Mouse (Mus musculus): ENCODE data around the gene Casp8. TPM values are rescaled to one million over a fixed set of nuclear protein-coding genes. Genes with fewer than 3 reads are reported as not detected.

The Casp8 gene
- polyA plus RNA-seq, 1 experiment from 2014 or later = 15.4 TPM

DNA sequence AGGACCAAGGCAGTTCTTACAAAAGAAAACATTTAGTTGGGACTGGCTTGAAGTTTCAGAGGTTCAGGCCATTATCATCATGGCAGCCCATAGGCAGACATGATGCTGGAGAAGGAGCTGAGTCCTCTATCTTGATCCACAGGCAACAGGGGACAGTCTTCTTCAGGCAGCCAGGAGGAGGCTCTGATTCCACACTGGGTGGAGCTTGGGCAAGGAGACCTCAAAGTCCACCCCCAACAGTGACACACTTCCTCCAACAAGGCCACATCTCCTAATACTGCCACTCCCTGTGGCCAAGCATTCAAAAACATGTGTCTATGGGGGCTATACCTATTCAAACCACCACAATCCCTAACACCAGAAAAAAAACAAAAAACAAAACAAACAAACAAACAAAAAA lies 21.9 kb upstream of the Casp8 start:
- no peaks in the 10 kb centered on the region for H3K4me1 ChIP-seq (replicated peaks)
- DNase-seq (no peak), ATAC-seq (ENCODE audit: low read depth) (no peak)
- no peak overlapping the region for H3K9ac ChIP-seq
- H3K27ac ChIP-seq = no peak overlapping the region
- no peak overlapping the region for H3K4me3 ChIP-seq (replicated peaks)
- no peaks in the 10 kb centered on the region for H3K27me3 ChIP-seq
- no peaks in the 10 kb centered on the region for H3K36me3 ChIP-seq
- H3K4me2 ChIP-seq = no peak overlapping the region
- no peaks in the 10 kb centered on the region for H3K9me3 ChIP-seq (replicated peaks)

DNA sequence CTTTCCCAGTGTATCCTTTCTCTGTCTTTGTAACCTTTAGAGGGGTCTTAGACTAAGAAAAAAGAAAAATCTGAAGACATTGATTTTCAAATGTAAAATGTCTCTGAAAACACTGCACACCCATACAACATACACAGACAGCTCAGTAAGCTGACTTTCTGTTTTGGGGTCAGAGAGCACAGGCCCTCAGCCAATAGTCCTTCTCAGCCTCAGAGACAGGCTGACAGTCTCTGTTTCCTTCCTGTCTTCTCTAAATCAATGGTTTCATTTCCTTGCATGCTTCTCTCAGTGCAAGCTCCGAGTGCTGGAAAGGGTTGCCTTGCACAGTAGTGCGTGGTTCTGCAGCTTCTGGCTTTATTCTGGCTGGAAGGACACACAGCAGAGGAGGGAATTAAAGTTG lies 21.3 kb upstream of the Casp8 start:
- H3K27me3 ChIP-seq = no peaks in the 10 kb centered on the region
- no peak overlapping the region for H3K4me3 ChIP-seq (replicated peaks)
- ATAC-seq (ENCODE audit: low read depth) = no peak
- H3K4me2 ChIP-seq = no peak overlapping the region
- H3K4me1 ChIP-seq (replicated peaks) = no peaks in the 10 kb centered on the region
- no peak overlapping the region for H3K9ac ChIP-seq
- no peaks in the 10 kb centered on the region for H3K9me3 ChIP-seq (replicated peaks)
- WGBS (ENCODE audit: insufficient replicate concordance) = 24% methylated on average over 2 of the region's 2 CpGs
- no peak for DNase-seq
- no peaks in the 10 kb centered on the region for H3K36me3 ChIP-seq
- no peak overlapping the region for H3K27ac ChIP-seq

- WGBS (ENCODE audit: insufficient replicate concordance) = 76% methylated on average over 5 of the region's 5 CpGs
- H3K4me2 ChIP-seq = no peak overlapping the region
- H3K9ac ChIP-seq = no peak overlapping the region
- no peaks in the 10 kb centered on the region for H3K27me3 ChIP-seq
- no peak for DNase-seq
- no peak overlapping the region for H3K27ac ChIP-seq
- no peaks in the 10 kb centered on the region for H3K36me3 ChIP-seq
- H3K4me1 ChIP-seq (replicated peaks) = no peaks in the 10 kb centered on the region
- ATAC-seq (ENCODE audit: low read depth) = no peak
- no peak overlapping the region for H3K4me3 ChIP-seq (replicated peaks)
- no peaks in the 10 kb centered on the region for H3K9me3 ChIP-seq (replicated peaks)
These were observed 19.8 kb upstream of the Casp8 start for GRCm38 (mm10) chr1:58775361-58775760.

- H3K4me3 ChIP-seq (replicated peaks) = no peak overlapping the region
- no peaks in the 10 kb centered on the region for H3K27me3 ChIP-seq
- DNase-seq (no peak), ATAC-seq (ENCODE audit: low read depth) (no peak)
- no peak overlapping the region for H3K9ac ChIP-seq
- H3K9me3 ChIP-seq (replicated peaks) = no peaks in the 10 kb centered on the region
- 75% methylated on average over 1 of the region's 1 CpGs for WGBS (ENCODE audit: insufficient replicate concordance)
- H3K4me1 ChIP-seq (replicated peaks) = no peaks in the 10 kb centered on the region
- H3K36me3 ChIP-seq = no peaks in the 10 kb centered on the region
- H3K27ac ChIP-seq = no peak overlapping the region
- H3K4me2 ChIP-seq = no peak overlapping the region
These were observed 17.6 kb upstream of the Casp8 start for GRCm38 (mm10) chr1:58777583-58777982.

- DNase-seq = no peak
- Histone ChIP-seq H3K4me1 (replicated peaks) (no peaks in the 10 kb centered on the region), H3K9me3 (replicated peaks) (no peaks in the 10 kb centered on the region), H3K36me3 (no peaks in the 10 kb centered on the region), H3K9ac (no peak overlapping the region), H3K4me3 (replicated peaks) (no peak overlapping the region), H3K27ac (no peak overlapping the region), H3K4me2 (no peak overlapping the region), H3K27me3 (no peaks in the 10 kb centered on the region)
- ATAC-seq (ENCODE audit: low read depth) = no peak
- 11% methylated on average over 1 of the region's 1 CpGs for WGBS (ENCODE audit: insufficient replicate concordance)
These were observed 16.9 kb upstream of the Casp8 start for GRCm38 (mm10) chr1:58778226-58778625.

GRCm38 (mm10) chr1:58786276-58786675 lies 8.9 kb upstream of the Casp8 start:
- Histone ChIP-seq H3K9me3 (replicated peaks) (no peaks in the 10 kb centered on the region), H3K36me3 (no peaks in the 10 kb centered on the region), H3K27me3 (no peaks in the 10 kb centered on the region), H3K4me2 (no peak overlapping the region), H3K9ac (no peak overlapping the region), H3K4me3 (replicated peaks) (no peak overlapping the region), H3K27ac (no peak overlapping the region), H3K4me1 (replicated peaks) (no peaks in the 10 kb centered on the region)
- no peak for ATAC-seq (ENCODE audit: low read depth)
- DNase-seq = no peak
- WGBS (ENCODE audit: insufficient replicate concordance) = 68% methylated on average over 2 of the region's 2 CpGs

- Histone ChIP-seq H3K4me3 (replicated peaks) (no peak overlapping the region), H3K4me2 (no peak overlapping the region), H3K36me3 (no peaks in the 10 kb centered on the region), H3K9ac (no peak overlapping the region), H3K27ac (no peak overlapping the region), H3K27me3 (no peaks in the 10 kb centered on the region), H3K9me3 (replicated peaks) (no peaks in the 10 kb centered on the region), H3K4me1 (replicated peaks) (no peaks in the 10 kb centered on the region)
- 86% methylated on average over 4 of the region's 4 CpGs for WGBS (ENCODE audit: insufficient replicate concordance)
- ATAC-seq (ENCODE audit: low read depth) = no peak
- no peak for DNase-seq
These were observed 6.8 kb upstream of the Casp8 start for GRCm38 (mm10) chr1:58788410-58788809.

- Histone ChIP-seq H3K27me3 (no peaks in the 10 kb centered on the region), H3K9me3 (replicated peaks) (no peaks in the 10 kb centered on the region), H3K4me1 (replicated peaks) (peaks cover 23% of the 10 kb centered on the region), H3K36me3 (peaks cover 8% of the 10 kb centered on the region), H3K27ac (peak overlapping the region; percentile 76; the same call in 1 of the 2 replicates), H3K4me2 (peak overlapping the region; percentile 89), H3K9ac (peak overlapping the region; percentile 86), H3K4me3 (replicated peaks) (peak overlapping the region; percentile 77)
- ATAC-seq (ENCODE audit: low read depth) = no peak
- WGBS (ENCODE audit: insufficient replicate concordance) = 29% methylated on average over 2 of the region's 2 CpGs
- DNase-seq = no peak
These were observed 469 bp upstream of the Casp8 start for GRCm38 (mm10) chr1:58794705-58795104.

DNA sequence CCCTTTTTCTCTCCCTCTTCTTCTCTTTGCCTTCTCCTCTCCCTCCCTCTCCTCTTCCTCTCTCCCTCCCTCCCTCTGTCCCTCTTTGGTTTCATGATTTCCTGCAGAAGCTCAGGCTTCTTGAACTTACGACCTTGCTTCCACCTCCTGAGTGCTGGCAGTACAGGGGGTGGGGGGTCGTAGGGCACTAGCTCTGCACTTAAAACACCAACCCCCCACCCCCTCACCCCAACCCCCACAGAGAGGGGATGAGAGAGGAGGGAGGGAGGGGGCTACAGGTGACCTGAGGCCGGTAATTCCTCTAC lies 837 bp downstream of the Casp8 start:
- ATAC-seq (ENCODE audit: low read depth) = no peak
- WGBS (ENCODE audit: insufficient replicate concordance) = 2% methylated on average over 3 of the region's 3 CpGs
- H3K4me2 ChIP-seq = peak overlapping the region; percentile 89

DNA sequence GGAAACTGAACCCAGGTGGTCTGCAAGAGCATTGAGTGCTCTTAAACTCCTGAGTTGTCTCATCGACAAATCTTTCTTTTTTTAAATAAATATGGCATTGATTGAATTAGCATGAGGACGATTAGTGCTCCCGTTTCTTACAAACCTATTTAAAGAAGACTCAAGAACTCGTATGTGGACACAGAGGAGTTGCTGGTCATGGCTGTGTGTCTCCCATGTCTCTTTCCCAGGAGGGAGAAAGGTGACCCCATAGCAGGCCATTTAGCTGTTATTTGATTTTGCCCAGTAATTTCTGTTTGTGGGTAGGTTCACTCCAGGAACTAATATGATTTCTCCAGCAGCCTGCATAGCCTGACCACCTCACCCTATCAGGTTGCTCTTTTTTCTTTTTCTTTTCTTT lies 1.7 kb downstream of the Casp8 start:
- DNase-seq = no peak
- Histone ChIP-seq H3K36me3 (peaks cover 13% of the 10 kb centered on the region), H3K9ac (no peak overlapping the region), H3K4me1 (replicated peaks) (peaks cover 26% of the 10 kb centered on the region), H3K4me2 (peak overlapping the region; percentile 51), H3K4me3 (replicated peaks) (peak overlapping the region; percentile 20; the same call in 1 of the 2 replicates), H3K27ac (no peak overlapping the region), H3K27me3 (no peaks in the 10 kb centered on the region), H3K9me3 (replicated peaks) (no peaks in the 10 kb centered on the region)
- no peak for ATAC-seq (ENCODE audit: low read depth)
- 55% methylated on average over 4 of the region's 4 CpGs for WGBS (ENCODE audit: insufficient replicate concordance)

More for the DNA sequence above, 837 bp downstream of the Casp8 start:
- Histone ChIP-seq H3K27me3 (no peaks in the 10 kb centered on the region), H3K27ac (peak overlapping the region; percentile 76), H3K9me3 (replicated peaks) (no peaks in the 10 kb centered on the region), H3K36me3 (peaks cover 13% of the 10 kb centered on the region), H3K4me1 (replicated peaks) (peaks cover 23% of the 10 kb centered on the region), H3K4me3 (replicated peaks) (peak overlapping the region; percentile 77), H3K9ac (peak overlapping the region; percentile 86)
- DNase-seq = no peak

GRCm38 (mm10) chr1:58797370-58797769 lies 2.2 kb downstream of the Casp8 start:
- no peak overlapping the region for H3K9ac ChIP-seq
- peaks cover 30% of the 10 kb centered on the region for H3K4me1 ChIP-seq (replicated peaks)
- H3K4me3 ChIP-seq (replicated peaks) = 0 out of 2 replicates have a peak overlapping the region, but pooled peaks have one; percentile 20
- no peak overlapping the region for H3K27ac ChIP-seq
- WGBS (ENCODE audit: insufficient replicate concordance) = 43% methylated on average over 2 of the region's 2 CpGs
- no peaks in the 10 kb centered on the region for H3K9me3 ChIP-seq (replicated peaks)
- no peak for ATAC-seq (ENCODE audit: low read depth)
- H3K27me3 ChIP-seq = no peaks in the 10 kb centered on the region
- peak overlapping the region; percentile 51 for H3K4me2 ChIP-seq
- H3K36me3 ChIP-seq = peaks cover 13% of the 10 kb centered on the region
- DNase-seq = no peak

GRCm38 (mm10) chr1:58798911-58799310 lies 3.7 kb downstream of the Casp8 start:
- Histone ChIP-seq H3K4me2 (no peak overlapping the region), H3K27ac (no peak overlapping the region), H3K4me1 (replicated peaks) (peaks cover 33% of the 10 kb centered on the region), H3K4me3 (replicated peaks) (no peak overlapping the region), H3K9me3 (replicated peaks) (no peaks in the 10 kb centered on the region), H3K9ac (no peak overlapping the region), H3K36me3 (peaks cover 13% of the 10 kb centered on the region), H3K27me3 (no peaks in the 10 kb centered on the region)
- ATAC-seq (ENCODE audit: low read depth) (no peak), DNase-seq (no peak)
- WGBS (ENCODE audit: insufficient replicate concordance) = 86% methylated on average over 4 of the region's 4 CpGs

Data from liver, embryonic 13.5 days (tissue).